Mouse (Mus musculus): ENCODE measurements around the gene Aig1. TPM values are rescaled to one million over a fixed set of nuclear protein-coding genes. Genes with fewer than 3 reads are reported as not detected.

Gene Aig1
- total RNA-seq, 2 experiments from 2014 or later: 13.2 to 15.2 TPM

GRCm38 (mm10) chr10:13855111-13855510 lies 13.7 kb downstream of the Aig1 start:
- no peak for ATAC-seq (replicated peaks; ENCODE audit: poor library complexity, severe bottlenecking)

GRCm38 (mm10) chr10:13850071-13850470 lies 18.7 kb downstream of the Aig1 start:
- no peak for ATAC-seq (replicated peaks; ENCODE audit: poor library complexity, severe bottlenecking)

- ATAC-seq (replicated peaks; ENCODE audit: poor library complexity, severe bottlenecking): no peak
Observed at GRCm38 (mm10) chr10:13849205-13849604, 19.6 kb downstream of the Aig1 start.

GRCm38 (mm10) chr10:13844864-13845263 lies 23.9 kb downstream of the Aig1 start:
- no peak for ATAC-seq (replicated peaks; ENCODE audit: poor library complexity, severe bottlenecking)

GRCm38 (mm10) chr10:13843746-13844145 lies 25.0 kb downstream of the Aig1 start:
- ATAC-seq (replicated peaks; ENCODE audit: poor library complexity, severe bottlenecking): no peak

- no peak for ATAC-seq (replicated peaks; ENCODE audit: poor library complexity, severe bottlenecking)
Observed at GRCm38 (mm10) chr10:13842855-13843254, 25.9 kb downstream of the Aig1 start.

GRCm38 (mm10) chr10:13838511-13839126 lies 30.2 kb downstream of the Aig1 start:
- no peak for ATAC-seq (replicated peaks; ENCODE audit: poor library complexity, severe bottlenecking)

GRCm38 (mm10) chr10:13837709-13838456 lies 30.9 kb downstream of the Aig1 start:
- peak; percentile 91 for ATAC-seq (replicated peaks; ENCODE audit: poor library complexity, severe bottlenecking)

- 0 out of 2 replicates have a peak, but pooled peaks have one; percentile 33 for ATAC-seq (replicated peaks; ENCODE audit: poor library complexity, severe bottlenecking)
Observed at GRCm38 (mm10) chr10:13836956-13837355, 31.8 kb downstream of the Aig1 start.

GRCm38 (mm10) chr10:13835737-13836475 lies 32.9 kb downstream of the Aig1 start:
- no peak for ATAC-seq (replicated peaks; ENCODE audit: poor library complexity, severe bottlenecking)

GRCm38 (mm10) chr10:13834056-13834455 lies 34.7 kb downstream of the Aig1 start:
- ATAC-seq (replicated peaks; ENCODE audit: poor library complexity, severe bottlenecking): no peak

GRCm38 (mm10) chr10:13833066-13833566 lies 35.7 kb downstream of the Aig1 start:
- ATAC-seq (replicated peaks; ENCODE audit: poor library complexity, severe bottlenecking): no peak

- peak; percentile 70 for ATAC-seq (replicated peaks; ENCODE audit: poor library complexity, severe bottlenecking)
Observed at GRCm38 (mm10) chr10:13832546-13833033, 36.2 kb downstream of the Aig1 start.

GRCm38 (mm10) chr10:13827150-13827549 lies 41.6 kb downstream of the Aig1 start:
- ATAC-seq (replicated peaks; ENCODE audit: poor library complexity, severe bottlenecking): no peak

- no peak for ATAC-seq (replicated peaks; ENCODE audit: poor library complexity, severe bottlenecking)
Observed at GRCm38 (mm10) chr10:13813591-13813990, 55.2 kb downstream of the Aig1 start.

- ATAC-seq (replicated peaks; ENCODE audit: poor library complexity, severe bottlenecking): no peak
Observed at GRCm38 (mm10) chr10:13808291-13808690, 60.5 kb downstream of the Aig1 start.

GRCm38 (mm10) chr10:13806806-13807205 lies 62.0 kb downstream of the Aig1 start:
- no peak for ATAC-seq (replicated peaks; ENCODE audit: poor library complexity, severe bottlenecking)

- no peak for ATAC-seq (replicated peaks; ENCODE audit: poor library complexity, severe bottlenecking)
Observed at GRCm38 (mm10) chr10:13801296-13801695, 67.5 kb downstream of the Aig1 start.

GRCm38 (mm10) chr10:13793458-13793857 lies 75.3 kb downstream of the Aig1 start:
- no peak for ATAC-seq (replicated peaks; ENCODE audit: poor library complexity, severe bottlenecking)

- ATAC-seq (replicated peaks; ENCODE audit: poor library complexity, severe bottlenecking): no peak
Observed at GRCm38 (mm10) chr10:13792788-13793187, 76.0 kb downstream of the Aig1 start.

GRCm38 (mm10) chr10:13789604-13790003 lies 79.2 kb downstream of the Aig1 start:
- ATAC-seq (replicated peaks; ENCODE audit: poor library complexity, severe bottlenecking): no peak

All from granulocyte monocyte progenitor cell, adult 5-6 weeks (primary cell).